Mouse (Mus musculus) cerebellum, postnatal 36 days (tissue): ENCODE measurements around the gene Usp4.

ENCODE experiments used
- DNase-seq, 2 experiments: peaks; one replicate each; pipeline ENCODE4 v3.0.0; 2021 to 2022; ENCODE audit warnings: mixed read lengths in 2 of 2

Gene Usp4

GRCm38 (mm10) chr9:108412221-108412620, 64.6 kb downstream of the Usp4 start:
- DNase-seq = peak in 1 of 2 experiments; percentile 19

GRCm38 (mm10) chr9:108428384-108428783, 80.7 kb downstream of the Usp4 start, which contains the start of gene Ccdc36:
Gene Ccdc36 (minus strand): TSS chr9:108428484.
- no peak for DNase-seq

- no peak for DNase-seq
These were observed 83.9 kb downstream of the Usp4 start for GRCm38 (mm10) chr9:108431431-108432067.

- DNase-seq = no peak
These were observed 88.5 kb downstream of the Usp4 start, which contains the start of gene BC048562 for GRCm38 (mm10) chr9:108436182-108436581. Gene BC048562 (plus strand): TSS chr9:108436482.

GRCm38 (mm10) chr9:108439176-108439575, 91.5 kb downstream of the Usp4 start:
- DNase-seq = no peak

- DNase-seq = no peak
These were observed 92.8 kb downstream of the Usp4 start for GRCm38 (mm10) chr9:108440485-108440884.

- peak in 1 of 2 experiments; percentile 21 for DNase-seq
These were observed 93.7 kb downstream of the Usp4 start for GRCm38 (mm10) chr9:108441236-108441919.
